ENCODE assay signal across 9 mouse cellular contexts in the genomic region with DNA sequence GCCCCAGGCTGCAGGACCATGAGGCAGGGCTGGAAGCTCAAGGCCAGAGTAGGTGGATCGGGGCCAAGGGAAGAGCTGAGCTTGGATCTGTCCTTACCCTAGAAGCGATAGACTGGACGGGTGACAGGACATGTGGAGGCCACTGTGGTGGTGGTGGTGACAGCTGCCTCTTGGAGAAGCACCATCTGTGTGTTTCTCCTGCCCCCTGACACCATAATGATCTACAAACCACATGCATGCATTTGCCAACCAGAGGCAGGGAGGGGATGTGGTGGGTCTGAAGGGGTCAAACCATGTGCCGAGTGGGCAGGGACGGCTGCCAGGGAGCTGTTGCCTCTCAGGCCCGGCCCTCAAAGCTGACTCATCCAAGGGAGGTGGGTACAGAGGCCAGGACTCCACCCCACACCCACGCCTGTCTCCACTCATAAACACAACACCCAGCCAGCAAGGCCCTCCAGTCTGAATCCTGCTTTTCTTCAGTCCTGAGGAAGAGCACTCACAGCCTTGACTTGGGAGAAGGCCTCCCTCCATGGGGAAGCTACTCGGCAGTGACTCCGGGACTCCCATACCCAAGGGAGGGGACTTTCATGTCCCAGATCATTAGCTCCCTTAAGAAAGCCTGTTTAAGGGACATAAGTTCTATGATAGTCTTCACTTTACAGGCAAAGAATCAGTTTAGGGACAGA. TPM values are rescaled to one million over a fixed set of nuclear protein-coding genes. Genes with fewer than 3 reads are reported as not detected.
DNase-seq lines count a peak whose midpoint lies in the region; ATAC-seq and TF ChIP-seq lines count a peak whose summit lies in the region.
"Had no signal": no experiment of that assay in that cellular context is flagged by ENCODE, and none has a peak within 500 bp of the region (broad histone marks: within the 10 kb centered on the region; RNA-seq: fewer than 3 reads in every experiment).

No protein-coding gene starts in this region.

- no peak overlapping the region for H3K4me3 ChIP-seq in heart, embryonic 11.5 days (ENCODE audit: low read depth, low read length)
- no peak overlapping the region for H3K4me3 ChIP-seq in kidney, postnatal 0 days (replicated peaks; ENCODE audit: low read depth, low read length)
- H3K4me3 ChIP-seq: erythroblast, embryonic 14.5 days had no signal

- WGBS in heart, embryonic 11.5 days (ENCODE audit: insufficient replicate concordance), result 55% methylated on average over 9 of the region's 9 CpGs
- WGBS in kidney, postnatal 0 days, result 41% methylated on average over 9 of the region's 9 CpGs

- no peak overlapping the region for H3K27ac ChIP-seq in heart, embryonic 11.5 days (ENCODE audit: low read depth, low read length)
- no peak overlapping the region for H3K27ac ChIP-seq in kidney, postnatal 0 days

- ATAC-seq in heart, embryonic 11.5 days (replicated peaks; ENCODE audit: insufficient number of reproducible peaks, low FRiP score, low TSS enrichment), result no peak
- ATAC-seq in kidney, postnatal 0 days (replicated peaks; ENCODE audit: low FRiP score, low read depth), result 0 out of 2 replicates have a peak, but pooled peaks have one; percentile 22

- peak; percentile 87 to 89 for DNase-seq in heart, adult 18-20 months
- DNase-seq in adrenal gland, postnatal 36 days, result peak; percentile 92 to 93
- DNase-seq in gastrocnemius, postnatal 25 days, result peak; percentile 82
- DNase-seq in kidney, postnatal 0 days (ENCODE audit: low spot score), result no peak
- peak; percentile 58 for DNase-seq in ovary, postnatal 10 days (ENCODE audit: low spot score)
- DNase-seq in thymus, postnatal 36 days, result no peak
- DNase-seq in right cerebral cortex, postnatal 14 days, result no peak

- peaks cover 24% of the 10 kb centered on the region for H3K27me3 ChIP-seq in heart, embryonic 11.5 days (ENCODE audit: control insufficient read depth, insufficient read depth, low read length)
- H3K27me3 ChIP-seq in kidney, postnatal 0 days (ENCODE audit: insufficient read depth, low read length), result no peaks in the 10 kb centered on the region

- no peaks in the 10 kb centered on the region for H3K36me3 ChIP-seq in heart, embryonic 11.5 days (ENCODE audit: control insufficient read depth, insufficient read depth, low read length)
- H3K36me3 ChIP-seq in kidney, postnatal 0 days (ENCODE audit: insufficient read depth, low read length), result no peaks in the 10 kb centered on the region

- TF ChIP-seq CTCF in kidney, postnatal 0 days (IDR thresholded peaks at IDR 0.05; ENCODE audit: low read depth), result no peak

- H3K4me2 ChIP-seq in heart, embryonic 11.5 days, result no peak overlapping the region
- no peak overlapping the region for H3K4me2 ChIP-seq in kidney, postnatal 0 days (ENCODE audit: low read length)

- no peaks in the 10 kb centered on the region for H3K9me3 ChIP-seq in heart, embryonic 11.5 days (replicated peaks; ENCODE audit: control insufficient read depth, low read length)
- no peaks in the 10 kb centered on the region for H3K9me3 ChIP-seq in kidney, postnatal 0 days (replicated peaks; ENCODE audit: low read length)

- H3K4me1 ChIP-seq in heart, embryonic 11.5 days (ENCODE audit: control insufficient read depth, insufficient read depth, low read length), result peaks cover 5% of the 10 kb centered on the region; the same call in 1 of the 2 replicates
- H3K4me1 ChIP-seq in kidney, postnatal 0 days (replicated peaks; ENCODE audit: insufficient read depth, low read length), result peaks cover 17% of the 10 kb centered on the region

- H3K9ac ChIP-seq in heart, embryonic 11.5 days (ENCODE audit: low read depth, low read length), result no peak overlapping the region
- H3K9ac ChIP-seq in kidney, postnatal 0 days (ENCODE audit: low read depth, low read length), result no peak overlapping the region

RNA-seq across cellular contexts. Expression of gene Ptpn3, which starts 6.5 kb away (rescaled TPM):
- total RNA-seq in heart, adult 18-20 months (2021), result 10 to 100 TPM; 34.5 to 41.4 TPM
- 1.6 and 1.7 TPM in 2 replicates for polyA plus RNA-seq in heart, embryonic 11.5 days (2014; fragmentation: Nextera tagmentation; extraction: Ambion mirVana)
- total RNA-seq in adrenal gland, postnatal 36 days (2021), result 10 to 100 TPM; 22.8 to 35.6 TPM
- total RNA-seq in gastrocnemius, postnatal 25 days (2021), result 10 to 100 TPM; 40.4 to 46.3 TPM
- 7.7 and 9.2 TPM in 2 replicates for polyA plus RNA-seq in kidney, postnatal 0 days (2015; fragmentation: Nextera tagmentation; extraction: Ambion mirVana)
- polyA plus RNA-seq: erythroblast, embryonic 14.5 days had no signal

Comparison
In these comparisons a context has a peak if more than half of its experiments do, and no peak if none do; other contexts are left out.
1. DNase-seq: peak in heart, adult 18-20 months (2 of 2), adrenal gland, postnatal 36 days (2 of 2), gastrocnemius, postnatal 25 days (single experiment) and ovary, postnatal 10 days (single experiment); none in kidney, postnatal 0 days (single experiment), thymus, postnatal 36 days (0 of 2) and right cerebral cortex, postnatal 14 days (single experiment).